Mouse (Mus musculus): ENCODE data around the gene Morn1.

GRCm38 (mm10) chr4:155189711-155190139 is 103.3 kb downstream of the Morn1 start:
- no peak for TF ChIP-seq CTCF (IDR thresholded peaks at IDR 0.05; ENCODE audit: borderline replicate concordance, insufficient read depth, low read length)
- no peak for TF ChIP-seq POLR2A (IDR thresholded peaks at IDR 0.05; ENCODE audit: low read depth, low read length)
